Mouse (Mus musculus): ENCODE data around the gene Ang6. TPM values are rescaled to one million over a fixed set of nuclear protein-coding genes. Genes with fewer than 3 reads are reported as not detected.
A peak's percentile ranks its signal among the peaks of the same experiment; 100 is the strongest.
"Not testable (repeated sequence)": the region's sequence is repeated elsewhere in the genome, so short reads cannot be mapped to it uniquely, and the experiment has no call there.

The Ang6 gene
- total RNA-seq (2021): not detected

DNA sequence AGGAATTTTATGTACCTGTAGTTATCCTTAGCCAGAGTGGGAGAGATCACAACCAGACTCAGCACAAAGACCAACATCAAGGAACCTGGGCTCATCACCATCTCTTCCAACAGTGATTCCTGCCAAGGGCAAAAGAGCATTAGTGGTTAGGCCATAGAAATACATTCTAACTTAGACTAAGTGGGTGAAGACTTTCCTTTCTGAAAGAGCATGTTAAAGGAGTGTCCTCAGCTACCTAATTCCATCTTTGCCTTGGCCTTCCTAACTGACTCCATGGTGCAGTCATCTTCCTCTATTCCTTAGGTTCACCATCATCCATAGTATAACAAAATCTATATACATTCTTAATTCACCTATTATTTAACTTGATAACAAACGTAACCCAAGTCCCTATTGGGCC, at the start of gene Ang6:
TSS of gene Ang6 (minus strand) at position 101 of the 400 bp plus-strand sequence.
- DNase-seq: no peak

DNA sequence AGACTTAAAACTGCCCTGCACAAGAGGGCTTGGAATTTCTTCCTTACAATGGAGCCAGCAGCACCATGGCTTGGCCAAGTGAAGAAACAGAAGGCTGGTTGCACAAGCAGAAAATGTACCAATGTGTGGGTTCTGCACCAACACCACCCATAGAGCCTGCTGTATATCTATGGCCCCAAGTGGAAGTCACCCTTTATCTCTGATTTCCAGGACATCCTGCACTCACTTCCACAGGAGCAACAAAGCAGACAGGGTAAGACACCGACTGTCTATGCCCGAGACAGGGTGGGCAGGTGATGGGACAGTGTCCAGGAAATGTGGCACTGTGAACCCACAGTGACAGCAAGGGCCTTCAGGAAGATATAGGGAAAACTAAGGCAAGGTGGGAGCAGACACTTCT, 44.5 kb upstream of the Ang6 start:
- not testable (repeated sequence) for DNase-seq

DNA sequence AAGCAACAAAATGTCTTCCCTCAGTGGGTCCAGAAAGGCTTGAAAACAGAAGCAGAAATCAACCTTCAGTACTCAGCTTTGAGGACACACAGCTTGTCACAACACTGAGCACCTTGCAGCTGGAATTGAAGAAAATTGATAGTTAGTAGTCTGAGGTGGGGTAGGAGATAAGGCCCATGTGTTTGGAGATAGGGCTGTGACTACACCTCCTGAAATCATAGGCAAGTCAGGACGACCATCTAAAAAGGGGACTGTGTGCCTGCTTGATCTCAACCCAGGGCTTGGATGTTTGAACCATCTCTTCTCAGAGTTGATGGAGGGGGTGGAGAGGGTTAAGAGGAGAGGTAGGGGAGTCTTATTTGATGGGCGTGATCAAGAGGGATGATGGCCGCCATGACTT, 29.8 kb upstream of the Ang6 start:
- not testable (repeated sequence) for DNase-seq

DNA sequence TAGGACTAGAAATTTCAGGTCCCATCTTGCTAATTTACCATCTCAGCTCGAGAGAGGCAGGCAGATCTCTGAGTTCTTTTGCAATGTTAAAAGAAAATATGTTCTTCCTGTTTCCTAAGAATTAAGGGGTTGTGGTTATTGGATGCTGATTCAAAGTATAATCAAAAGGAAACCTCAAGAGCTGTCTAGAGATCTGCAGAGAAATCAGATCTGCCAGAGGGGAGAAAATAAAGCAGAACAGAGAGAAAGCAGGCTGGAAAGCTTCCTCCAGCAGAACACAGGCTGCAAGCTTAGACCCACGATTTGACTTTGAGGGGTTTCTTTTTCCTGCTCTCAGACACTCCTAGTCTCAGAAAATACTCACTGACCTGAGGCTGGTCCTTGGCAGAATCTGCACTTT, 7.6 kb upstream of the Ang6 start:
- DNase-seq: not testable (repeated sequence)

DNA sequence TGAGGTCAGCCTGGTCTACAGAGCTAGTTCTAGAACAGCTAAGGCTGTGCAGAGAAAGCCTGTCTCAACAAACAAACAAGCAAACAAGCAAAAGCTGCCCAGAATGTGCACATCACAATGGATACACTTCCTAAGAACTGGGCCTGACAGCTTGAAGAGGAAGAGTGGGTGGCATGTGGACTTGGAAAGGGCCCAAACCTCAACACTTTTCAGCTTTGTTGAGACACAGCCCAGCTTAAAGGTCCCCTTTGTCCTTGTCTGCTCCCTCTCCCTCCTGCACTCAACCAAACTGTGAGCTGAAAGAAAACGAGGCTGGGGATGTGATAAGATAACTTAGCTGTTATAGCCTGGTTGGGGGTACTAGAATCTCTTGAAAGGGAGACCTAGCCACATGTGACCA, 6.0 kb upstream of the Ang6 start:
- DNase-seq: not testable (repeated sequence)

DNA sequence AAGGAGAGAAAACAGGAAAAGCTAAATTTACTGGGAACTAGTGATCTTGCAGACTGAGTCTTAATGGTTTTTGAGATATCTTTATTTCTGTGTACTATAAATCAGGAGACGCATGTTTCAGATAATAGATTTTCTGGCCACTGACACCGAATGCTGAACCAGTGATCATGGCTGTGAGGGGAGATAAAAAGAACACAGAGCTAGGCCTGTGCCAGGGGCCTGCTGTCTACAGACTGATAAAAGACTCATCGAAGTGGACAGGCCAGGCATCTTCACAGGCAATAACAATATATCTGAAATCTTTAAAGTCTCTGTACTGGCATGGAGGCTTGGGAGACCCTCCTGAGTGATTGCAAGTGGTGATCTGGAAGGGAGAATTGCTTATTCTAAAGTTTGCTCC, 469 bp downstream of the Ang6 start:
- no peak for DNase-seq

DNA sequence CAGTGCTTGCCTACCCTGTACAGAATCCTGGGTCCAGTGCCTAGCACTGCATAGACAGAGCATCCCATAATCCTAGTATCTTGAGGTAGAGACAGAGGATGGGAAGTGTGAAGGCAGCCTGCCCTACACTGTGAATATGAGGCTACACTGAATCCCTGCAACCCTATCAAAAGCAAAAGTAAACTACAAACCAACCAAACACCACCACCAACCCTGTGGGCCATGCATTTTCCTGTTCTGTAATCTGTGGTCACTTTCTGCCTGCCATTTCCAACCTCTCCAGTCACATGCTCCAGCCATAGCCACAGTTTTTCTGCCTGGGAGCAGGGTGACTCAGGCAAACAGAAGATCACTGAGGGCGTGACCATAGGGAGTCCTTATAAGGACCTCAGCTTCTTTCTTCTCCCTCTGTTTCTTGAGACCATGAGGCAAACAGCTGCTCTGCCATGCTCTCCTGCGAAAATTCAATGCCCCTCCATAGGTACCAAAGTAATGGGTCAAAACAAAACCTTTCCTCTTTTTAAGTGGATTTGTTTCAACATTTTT, 3.5 kb downstream of the Ang6 start:
- DNase-seq: not testable (repeated sequence)

DNA sequence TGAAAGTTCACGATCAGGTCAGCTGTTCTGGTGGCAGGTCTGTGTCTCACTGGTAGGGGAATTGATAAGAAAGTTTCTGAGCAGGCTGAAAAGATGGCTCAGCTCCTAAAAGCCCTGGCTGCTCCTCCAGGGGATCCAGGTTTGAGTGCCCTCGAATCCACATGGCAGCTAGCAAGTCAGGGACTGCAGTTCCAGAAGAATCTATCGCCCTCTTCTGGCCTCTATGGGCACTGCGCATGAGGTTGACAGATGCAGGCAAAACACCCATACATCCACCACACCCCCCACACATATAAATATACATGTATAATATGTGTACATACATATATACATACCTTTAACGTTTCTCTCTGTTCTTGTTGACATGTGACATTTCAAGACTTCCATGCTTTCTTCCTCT, 14.7 kb downstream of the Ang6 start:
- peak; percentile 85 for DNase-seq

DNA sequence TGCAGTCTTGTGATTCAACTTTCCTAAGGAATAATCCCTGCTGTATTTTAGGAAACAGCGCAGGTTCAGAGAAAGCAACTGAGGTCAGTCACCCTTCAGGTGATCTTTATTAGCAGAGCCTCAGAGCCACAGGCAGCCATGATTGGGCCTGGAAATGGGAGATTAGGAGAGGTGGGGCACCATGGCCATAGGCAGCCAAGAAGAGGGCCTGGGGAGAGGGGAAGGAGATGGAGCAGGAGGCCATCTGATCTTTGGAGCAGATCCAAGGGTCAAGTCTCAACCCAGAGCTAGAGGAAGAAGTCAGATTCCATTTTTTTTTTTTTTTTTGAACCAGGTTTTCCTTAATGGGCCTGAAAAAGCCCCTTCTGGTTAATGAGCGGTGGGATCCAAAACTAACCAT, 15.9 kb downstream of the Ang6 start:
- no peak for DNase-seq

DNA sequence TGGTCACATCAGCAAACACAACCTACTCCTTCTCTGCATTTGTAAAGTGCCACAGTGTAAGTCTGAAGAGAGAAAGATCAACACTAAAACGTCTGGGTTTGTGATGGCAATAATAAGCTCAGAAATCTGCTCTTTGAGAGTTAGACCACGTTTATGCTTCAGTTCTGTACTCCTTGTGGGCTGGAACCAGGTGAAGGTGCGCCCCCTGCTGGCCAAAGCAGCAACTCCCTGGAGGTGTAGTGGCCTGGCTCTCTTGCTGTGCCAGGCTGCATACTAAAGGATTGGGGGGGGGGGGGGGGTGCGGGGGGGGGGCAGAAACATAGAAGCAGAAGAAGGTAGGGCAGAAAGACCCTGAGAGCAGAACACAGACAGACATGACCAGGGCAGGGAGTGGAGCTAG, 18.2 kb downstream of the Ang6 start:
- DNase-seq: peak; percentile 74

DNA sequence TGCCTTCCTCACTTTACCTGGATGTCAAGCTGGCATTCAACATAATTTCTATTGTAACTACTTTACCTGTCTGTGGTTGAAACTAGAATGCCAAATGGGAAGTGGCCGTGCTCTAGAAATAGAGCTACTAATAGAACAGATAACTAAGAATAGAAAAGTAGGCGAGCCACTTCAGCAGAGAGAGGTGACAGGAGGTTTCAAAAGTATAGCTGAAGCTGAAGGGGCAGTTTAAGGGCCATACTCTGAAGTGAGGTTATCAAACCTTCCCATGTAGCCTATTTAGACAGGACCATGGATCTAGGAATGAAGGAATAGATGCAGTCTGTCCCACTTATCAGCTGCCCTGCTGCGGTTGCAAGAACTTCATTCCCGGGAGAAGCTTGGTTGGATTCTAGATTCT, 18.6 kb downstream of the Ang6 start:
- DNase-seq: no peak

DNA sequence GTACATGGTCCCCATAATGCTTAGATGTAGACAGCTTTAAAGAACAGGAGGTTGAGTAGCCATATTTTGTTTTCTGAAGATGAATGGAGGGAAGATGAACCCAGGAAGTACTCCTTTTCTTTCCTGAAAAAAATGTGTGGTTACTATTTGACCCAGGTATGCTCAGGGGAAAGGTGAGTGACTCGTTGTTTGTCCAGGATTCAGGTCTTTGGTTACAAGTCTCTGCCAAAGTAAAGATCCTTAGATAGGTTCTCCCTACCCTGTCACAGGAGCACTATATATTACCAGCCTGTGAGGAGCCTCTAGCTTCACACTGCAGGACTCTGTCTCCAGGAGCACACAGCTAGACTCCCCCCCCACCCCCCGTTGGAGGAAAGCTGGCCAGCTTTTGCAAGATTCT, 45.3 kb downstream of the Ang6 start, which contains the start of gene Ang5:
TSS of gene Ang5 (plus strand) at position 301 of the 400 bp plus-strand sequence.
- DNase-seq: not testable (repeated sequence)

DNA sequence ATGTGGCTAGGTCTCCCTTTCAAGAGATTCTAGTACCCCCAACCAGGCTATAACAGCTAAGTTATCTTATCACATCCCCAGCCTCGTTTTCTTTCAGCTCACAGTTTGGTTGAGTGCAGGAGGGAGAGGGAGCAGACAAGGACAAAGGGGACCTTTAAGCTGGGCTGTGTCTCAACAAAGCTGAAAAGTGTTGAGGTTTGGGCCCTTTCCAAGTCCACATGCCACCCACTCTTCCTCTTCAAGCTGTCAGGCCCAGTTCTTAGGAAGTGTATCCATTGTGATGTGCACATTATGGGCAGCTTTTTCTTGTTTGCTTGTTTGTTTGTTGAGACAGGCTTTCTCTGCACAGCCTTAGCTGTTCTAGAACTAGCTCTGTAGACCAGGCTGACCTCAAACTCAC, 47.0 kb downstream of the Ang6 start:
- not testable (repeated sequence) for DNase-seq

DNA sequence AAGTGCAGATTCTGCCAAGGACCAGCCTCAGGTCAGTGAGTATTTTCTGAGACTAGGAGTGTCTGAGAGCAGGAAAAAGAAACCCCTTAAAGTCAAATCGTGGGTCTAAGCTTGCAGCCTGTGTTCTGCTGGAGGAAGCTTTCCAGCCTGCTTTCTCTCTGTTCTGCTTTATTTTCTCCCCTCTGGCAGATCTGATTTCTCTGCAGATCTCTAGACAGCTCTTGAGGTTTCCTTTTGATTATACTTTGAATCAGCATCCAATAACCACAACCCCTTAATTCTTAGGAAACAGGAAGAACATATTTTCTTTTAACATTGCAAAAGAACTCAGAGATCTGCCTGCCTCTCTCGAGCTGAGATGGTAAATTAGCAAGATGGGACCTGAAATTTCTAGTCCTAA, 48.7 kb downstream of the Ang6 start:
- DNase-seq: not testable (repeated sequence)

Other genes with a start within 250 kb of the Ang6 start
- gene Gm8180, start 217.5 kb downstream of the Ang6 start, total RNA-seq (2021): not detected
- gene Ear1, start 126.8 kb downstream of the Ang6 start, total RNA-seq (2021): not detected
- gene Ear10, start 78.7 kb downstream of the Ang6 start, total RNA-seq (2021): not detected
- 1 to 10 TPM; 6.1 to 6.4 TPM for gene Gm8113, start 76.9 kb downstream of the Ang6 start, total RNA-seq (2021)
- gene Ang5, start 45.2 kb downstream of the Ang6 start, total RNA-seq (2021): not detected
- gene Ear2, start 100.4 kb upstream of the Ang6 start, total RNA-seq (2021): under 1 TPM in 1 of 2 experiments, not detected in 1; 0.67 TPM
- gene Gm3327, start 121.6 kb upstream of the Ang6 start, total RNA-seq (2021): not detected
- not detected for gene Gm8212, start 195.4 kb upstream of the Ang6 start, total RNA-seq (2021)
- gene 4930503E14Rik, start 211.0 kb upstream of the Ang6 start, total RNA-seq (2021): not detected

All from heart, postnatal 4 days (tissue).